Mouse (Mus musculus): Measurements from ENCODE around the gene Gphn. TPM values are rescaled to one million over a fixed set of nuclear protein-coding genes. Genes with fewer than 3 reads are reported as not detected.
A peak's percentile ranks its signal among the peaks of the same experiment; 100 is the strongest.

The Gphn gene
- total RNA-seq (2021) = 10 to 100 TPM; 78.9 to 81.8 TPM

- intact Hi-C loops (cut with DNase I) = loop anchor here (10.0 kb wide), 1 partner anchor 131 kb away; no protein-coding TSS in a partner anchor
- peak; percentile 91 to 95 for DNase-seq (ENCODE audit: extremely low spot score in 1 of 2, low spot score in 2 of 2)
Observed at GRCm38 (mm10) chr12:78225707-78226518, at the start of gene Gphn. Gphn (plus strand) TSS chr12:78226379.

- no peak for DNase-seq (ENCODE audit: extremely low spot score in 1 of 2, low spot score in 2 of 2)
- intact Hi-C loops (cut with DNase I) = no loop called here
Observed at GRCm38 (mm10) chr12:78181452-78181851, 44.7 kb upstream of the Gphn start.

- intact Hi-C loops (cut with DNase I) = no loop called here
- DNase-seq (ENCODE audit: extremely low spot score in 1 of 2, low spot score in 2 of 2) = no peak
Observed at GRCm38 (mm10) chr12:78193942-78194341, 32.2 kb upstream of the Gphn start, which contains the start of gene Gm6657. Gm6657 (plus strand) TSS chr12:78194242.

GRCm38 (mm10) chr12:78195368-78195767, 30.8 kb upstream of the Gphn start:
- intact Hi-C loops (cut with DNase I) = no loop called here
- no peak for DNase-seq (ENCODE audit: extremely low spot score in 1 of 2, low spot score in 2 of 2)

GRCm38 (mm10) chr12:78203646-78204045, 22.5 kb upstream of the Gphn start:
- intact Hi-C loops (cut with DNase I) = no loop called here
- DNase-seq (ENCODE audit: extremely low spot score in 1 of 2, low spot score in 2 of 2) = no peak

- intact Hi-C loops (cut with DNase I) = no loop called here
- DNase-seq (ENCODE audit: extremely low spot score in 1 of 2, low spot score in 2 of 2) = peak; percentile 38 to 55
Observed at GRCm38 (mm10) chr12:78205915-78206570, 20.1 kb upstream of the Gphn start.

- intact Hi-C loops (cut with DNase I) = no loop called here
- no peak for DNase-seq (ENCODE audit: extremely low spot score in 1 of 2, low spot score in 2 of 2)
Observed at GRCm38 (mm10) chr12:78206571-78206960, 19.6 kb upstream of the Gphn start.

- intact Hi-C loops (cut with DNase I) = no loop called here
Observed at GRCm38 (mm10) chr12:78209856-78210255, 16.3 kb upstream of the Gphn start.

GRCm38 (mm10) chr12:78215490-78215889, 10.7 kb upstream of the Gphn start:
- intact Hi-C loops (cut with DNase I) = no loop called here
- no peak for DNase-seq (ENCODE audit: extremely low spot score in 1 of 2, low spot score in 2 of 2)

More at GRCm38 (mm10) chr12:78209856-78210255, 16.3 kb upstream of the Gphn start:
- no peak for DNase-seq (ENCODE audit: extremely low spot score in 1 of 2, low spot score in 2 of 2)

GRCm38 (mm10) chr12:78219191-78219825, 6.9 kb upstream of the Gphn start:
- DNase-seq (ENCODE audit: extremely low spot score in 1 of 2, low spot score in 2 of 2) = no peak
- intact Hi-C loops (cut with DNase I) = no loop called here

GRCm38 (mm10) chr12:78226519-78226875, 318 bp downstream of the Gphn start:
- intact Hi-C loops (cut with DNase I) = loop anchor here (10.0 kb wide), 1 partner anchor 132 kb away; no protein-coding TSS in a partner anchor
- peak; percentile 79 to 94 for DNase-seq (ENCODE audit: extremely low spot score in 1 of 2, low spot score in 2 of 2)

GRCm38 (mm10) chr12:78227021-78227932, 1.1 kb downstream of the Gphn start:
- intact Hi-C loops (cut with DNase I) = loop anchor here (10.0 kb wide), 1 partner anchor 132 kb away; no protein-coding TSS in a partner anchor
- peak in 1 of 2 experiments; percentile 67 for DNase-seq (ENCODE audit: extremely low spot score in 1 of 2, low spot score in 2 of 2)

GRCm38 (mm10) chr12:78228139-78228538, 2.0 kb downstream of the Gphn start:
- intact Hi-C loops (cut with DNase I) = loop anchor here (10.0 kb wide), 1 partner anchor 133 kb away; no protein-coding TSS in a partner anchor
- no peak for DNase-seq (ENCODE audit: extremely low spot score in 1 of 2, low spot score in 2 of 2)

- DNase-seq (ENCODE audit: extremely low spot score in 1 of 2, low spot score in 2 of 2) = no peak
Observed at GRCm38 (mm10) chr12:78232560-78232959, 6.4 kb downstream of the Gphn start.

GRCm38 (mm10) chr12:78248366-78248765, 22.2 kb downstream of the Gphn start:
- DNase-seq (ENCODE audit: extremely low spot score in 1 of 2, low spot score in 2 of 2) = no peak
- intact Hi-C loops (cut with DNase I) = no loop called here

More at GRCm38 (mm10) chr12:78232560-78232959, 6.4 kb downstream of the Gphn start:
- intact Hi-C loops (cut with DNase I) = no loop called here

- no peak for DNase-seq (ENCODE audit: extremely low spot score in 1 of 2, low spot score in 2 of 2)
- intact Hi-C loops (cut with DNase I) = no loop called here
Observed at GRCm38 (mm10) chr12:78249151-78249550, 23.0 kb downstream of the Gphn start.

GRCm38 (mm10) chr12:78277386-78277785, 51.2 kb downstream of the Gphn start:
- DNase-seq (ENCODE audit: extremely low spot score in 1 of 2, low spot score in 2 of 2) = no peak
- intact Hi-C loops (cut with DNase I) = no loop called here

GRCm38 (mm10) chr12:78290384-78290783, 64.2 kb downstream of the Gphn start:
- intact Hi-C loops (cut with DNase I) = no loop called here
- no peak for DNase-seq (ENCODE audit: extremely low spot score in 1 of 2, low spot score in 2 of 2)
